Mouse (Mus musculus): Measurements from ENCODE around the gene Cd96.

DNA sequence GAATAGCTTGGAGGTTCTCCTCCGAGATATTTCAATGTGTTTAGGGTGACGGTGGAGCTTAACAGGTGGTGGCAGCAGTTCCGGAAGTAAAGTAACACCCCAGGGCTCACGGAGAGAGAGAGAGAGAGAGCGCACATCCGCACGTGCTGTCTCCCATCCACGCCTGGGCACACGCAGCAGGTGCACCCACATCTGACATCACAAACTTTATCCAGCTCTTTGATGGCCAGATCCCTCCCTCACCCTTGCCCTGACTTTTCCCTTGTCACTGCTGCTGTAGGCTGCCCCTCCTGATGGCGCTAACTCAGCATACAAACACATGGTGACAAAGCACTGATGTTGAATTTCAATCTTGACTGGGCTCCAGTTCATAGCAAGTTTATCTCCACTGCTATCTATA is 113.8 kb downstream of the Cd96 start:
- no peak for TF ChIP-seq POLR2A (IDR thresholded peaks at IDR 0.05; ENCODE audit: extremely low read depth, insufficient read depth, low read length)
- no peak for TF ChIP-seq CTCF (IDR thresholded peaks at IDR 0.05; ENCODE audit: low read depth, low read length)
